ENCODE assay signal across 14 mouse cellular contexts in genomic region chr14:79955678-79956077, GRCm38 (mm10). TPM values are rescaled to one million over a fixed set of nuclear protein-coding genes. Genes with fewer than 3 reads are reported as not detected.
"Had no signal": no experiment of that assay in that cellular context is flagged by ENCODE, and none has a peak within 500 bp of the region (broad histone marks: within the 10 kb centered on the region; RNA-seq: fewer than 3 reads in every experiment).

No protein-coding gene starts in this region.

- H3K4me2 ChIP-seq: liver, embryonic 11.5 days; liver, embryonic 15.5 days; lung, embryonic 15.5 days; midbrain, embryonic 11.5 days; midbrain, embryonic 15.5 days; neural tube, embryonic 12.5 days had no signal

- H3K36me3 ChIP-seq: liver, embryonic 15.5 days; lung, embryonic 15.5 days; midbrain, embryonic 15.5 days; neural tube, embryonic 12.5 days had no signal

- H3K27ac ChIP-seq: layer of hippocampus, adult 2 months; liver, embryonic 15.5 days; lung, embryonic 15.5 days; macrophage; midbrain, embryonic 15.5 days; neural tube, embryonic 12.5 days had no signal

- H3K27me3 ChIP-seq: liver, embryonic 15.5 days; lung, embryonic 15.5 days; megakaryocyte, embryonic 14.5 days; midbrain, embryonic 15.5 days; neural tube, embryonic 12.5 days had no signal

- DNase-seq: kidney, postnatal 36 days; lung, postnatal 14 days; thymus, adult 18-20 months; thymus, postnatal 14 days had no signal

- H3K9ac ChIP-seq: liver, embryonic 15.5 days; lung, embryonic 15.5 days; midbrain, embryonic 15.5 days; neural tube, embryonic 12.5 days had no signal

- H3K9me3 ChIP-seq: liver, embryonic 15.5 days; lung, embryonic 15.5 days; midbrain, embryonic 15.5 days; neural tube, embryonic 12.5 days had no signal

- H3K4me1 ChIP-seq: liver, embryonic 15.5 days; lung, embryonic 15.5 days; megakaryocyte, embryonic 14.5 days had no signal

- ATAC-seq: inflammation-experienced regulatory T-cells, adult 6 months; midbrain, embryonic 15.5 days had no signal

- H3K4me3 ChIP-seq: layer of hippocampus, adult 2 months; liver, embryonic 15.5 days; lung, embryonic 15.5 days; megakaryocyte, embryonic 14.5 days; midbrain, embryonic 15.5 days; neural tube, embryonic 12.5 days had no signal

RNA-seq across cellular contexts. Expression of gene Olfm4, which starts 28.2 kb away (rescaled TPM):
- polyA plus RNA-seq: inflammation-experienced regulatory T-cells, adult 6 months had no signal
